Mouse (Mus musculus) liver, postnatal 0 days (tissue): ENCODE results near the gene Fbxl13. TPM values are rescaled to one million over a fixed set of nuclear protein-coding genes. Genes with fewer than 3 reads are reported as not detected.

Source experiments
- ATAC-seq: fragments of 200-750 bp; cut with Nextera tagmentation; 2 replicates; pipeline ENCODE4 v1.8.0; 2017; ENCODE audit warnings: mild to moderate bottlenecking, moderate library complexity
- DNase-seq: peaks from one replicate; pipeline ENCODE4 v3.0.0-alpha.2; 2016
- H3K27ac ChIP-seq: fragments of 300-500 bp; sonication (generic); 2 replicates; pipeline ENCODE4 v1.5.1; 2014; ENCODE audit warnings: antibody characterized with exemption, moderate library complexity, mild to moderate bottlenecking, low read depth
- H3K27me3 ChIP-seq: fragments of 300-500 bp; sonication (generic); 2 replicates; pipeline ENCODE4 v1.6.1; 2014; ENCODE audit warnings: low read length, control low read depth, mixed read lengths; ENCODE audit not compliant: insufficient read depth
- H3K36me3 ChIP-seq: fragments of 300-500 bp; sonication (generic); replicated peaks from 2 replicates; pipeline ENCODE4 v1.6.1; 2014; ENCODE audit warnings: mild to moderate bottlenecking, control low read depth, low read length, moderate library complexity, mixed read lengths; ENCODE audit not compliant: insufficient read depth
- H3K4me1 ChIP-seq: fragments of 300-500 bp; sonication (generic); 2 replicates; pipeline ENCODE4 v1.6.1; 2014; ENCODE audit warnings: antibody characterized with exemption, mild to moderate bottlenecking, control low read depth; ENCODE audit not compliant: insufficient read depth
- H3K4me2 ChIP-seq: fragments of 300-500 bp; sonication (generic); 2 replicates; pipeline ENCODE4 v1.6.1; 2014; ENCODE audit warnings: low read depth, mild to moderate bottlenecking, low read length, moderate library complexity, mixed read lengths
- H3K4me3 ChIP-seq: fragments of 300-500 bp; sonication (generic); 2 replicates; pipeline ENCODE4 v1.5.1; 2014; ENCODE audit warnings: low read depth, low read length
- H3K9ac ChIP-seq: fragments of 300-500 bp; sonication (generic); replicated peaks from 2 replicates; pipeline ENCODE4 v1.6.1; 2014; ENCODE audit warnings: mild to moderate bottlenecking, moderate library complexity
- H3K9me3 ChIP-seq: fragments of 300-500 bp; sonication (generic); 2 replicates; pipeline ENCODE4 v1.6.1; 2016; ENCODE audit warnings: mild to moderate bottlenecking, control low read depth, low read length, mixed read lengths
- CTCF ChIP-seq: sonication (generic); IDR thresholded peaks from 2 replicates; pipeline ENCODE4 v1.5.1; 2016; ENCODE audit warnings: antibody characterized with exemption, low read depth
- EP300 ChIP-seq: IDR thresholded peaks from 2 replicates; pipeline ENCODE4 v1.6.1; 2016; ENCODE audit warnings: antibody characterized with exemption, low read depth, mild to moderate bottlenecking
- WGBS: fragments of 180-500 bp; shearing (Covaris S2); extraction: QIAGEN DNeasy Blood & Tissue Kit; methylation state at CpG from one replicate; pipeline ENCODE4 v1.1.7; 2014; ENCODE audit not compliant: insufficient replicate concordance; 5-methylcytosine and 5-hydroxymethylcytosine counted together
- polyA plus RNA-seq: library from polyadenylated mRNA; unstranded; fragments of >200 nt; fragmentation: Nextera tagmentation; extraction: Ambion mirVana; gene quantifications from 2 replicates; pipeline ENCODE4 v1.2.1, GENCODE M21; 2015

The Fbxl13 gene
- polyA plus RNA-seq, 1 experiment from 2014 or later = 0.09 TPM

GRCm38 (mm10) chr5:21592106-21592505, 53.3 kb downstream of the Fbxl13 start:
- Histone ChIP-seq H3K9me3 (no peaks in the 10 kb centered on the region), H3K36me3 (no peaks in the 10 kb centered on the region), H3K4me2 (no peak overlapping the region), H3K27me3 (no peaks in the 10 kb centered on the region), H3K4me3 (no peak overlapping the region), H3K27ac (no peak overlapping the region), H3K4me1 (no peaks in the 10 kb centered on the region), H3K9ac (no peak overlapping the region)
- DNase-seq (no peak), ATAC-seq (no peak)
- TF ChIP-seq CTCF (no peak), EP300 (no peak)
- WGBS = 82% methylated on average over 2 of the region's 2 CpGs

- no peaks in the 10 kb centered on the region for H3K9me3 ChIP-seq
- TF ChIP-seq EP300 = no peak
- TF ChIP-seq CTCF = no peak
- no peak for ATAC-seq
- no peak overlapping the region for H3K9ac ChIP-seq
- H3K27ac ChIP-seq = no peak overlapping the region
- H3K4me2 ChIP-seq = no peak overlapping the region
- 88% methylated on average over 13 of the region's 13 CpGs for WGBS
- H3K4me3 ChIP-seq = no peak overlapping the region
- no peaks in the 10 kb centered on the region for H3K4me1 ChIP-seq
- H3K36me3 ChIP-seq = no peaks in the 10 kb centered on the region
- no peaks in the 10 kb centered on the region for H3K27me3 ChIP-seq
- DNase-seq = no peak
Measured at GRCm38 (mm10) chr5:21588220-21588619, 57.2 kb downstream of the Fbxl13 start.

GRCm38 (mm10) chr5:21587683-21588082, 57.8 kb downstream of the Fbxl13 start:
- H3K36me3 ChIP-seq = no peaks in the 10 kb centered on the region
- no peak overlapping the region for H3K27ac ChIP-seq
- no peaks in the 10 kb centered on the region for H3K4me1 ChIP-seq
- no peak overlapping the region for H3K4me3 ChIP-seq
- H3K9me3 ChIP-seq = no peaks in the 10 kb centered on the region
- no peak overlapping the region for H3K4me2 ChIP-seq
- TF ChIP-seq CTCF (no peak), EP300 (no peak)
- ATAC-seq (no peak), DNase-seq (no peak)
- no peak overlapping the region for H3K9ac ChIP-seq
- WGBS = 60% methylated on average over 7 of the region's 7 CpGs
- no peaks in the 10 kb centered on the region for H3K27me3 ChIP-seq

- Histone ChIP-seq H3K9ac (no peak overlapping the region), H3K4me2 (no peak overlapping the region), H3K9me3 (no peaks in the 10 kb centered on the region), H3K27me3 (no peaks in the 10 kb centered on the region), H3K4me3 (no peak overlapping the region), H3K36me3 (no peaks in the 10 kb centered on the region), H3K27ac (no peak overlapping the region), H3K4me1 (no peaks in the 10 kb centered on the region)
- TF ChIP-seq EP300 (no peak), CTCF (peak; percentile 81)
- ATAC-seq (no peak), DNase-seq (peak; percentile 58)
- 46% methylated on average over 6 of the region's 6 CpGs for WGBS
Measured at GRCm38 (mm10) chr5:21586763-21587162, 58.7 kb downstream of the Fbxl13 start.

GRCm38 (mm10) chr5:21578136-21578535, 67.3 kb downstream of the Fbxl13 start:
- Histone ChIP-seq H3K4me2 (no peak overlapping the region), H3K4me1 (no peaks in the 10 kb centered on the region), H3K9me3 (no peaks in the 10 kb centered on the region), H3K36me3 (no peaks in the 10 kb centered on the region), H3K4me3 (no peak overlapping the region), H3K9ac (no peak overlapping the region), H3K27ac (no peak overlapping the region), H3K27me3 (no peaks in the 10 kb centered on the region)
- 78% methylated on average over 3 of the region's 3 CpGs for WGBS
- no peak for DNase-seq
- ATAC-seq = no peak
- TF ChIP-seq EP300 (no peak), CTCF (no peak)

GRCm38 (mm10) chr5:21575210-21575550, 70.3 kb downstream of the Fbxl13 start:
- Histone ChIP-seq H3K4me1 (no peaks in the 10 kb centered on the region), H3K9ac (no peak overlapping the region), H3K4me3 (no peak overlapping the region), H3K27me3 (no peaks in the 10 kb centered on the region), H3K9me3 (no peaks in the 10 kb centered on the region), H3K27ac (no peak overlapping the region), H3K36me3 (no peaks in the 10 kb centered on the region), H3K4me2 (peak overlapping the region; percentile 23; the same call in 1 of the 2 replicates)
- WGBS = 76% methylated on average over 13 of the region's 13 CpGs
- TF ChIP-seq CTCF (no peak), EP300 (no peak)
- peak; percentile 32; the same call in 1 of the 2 replicates for ATAC-seq
- no peak for DNase-seq

GRCm38 (mm10) chr5:21574386-21575209, 70.8 kb downstream of the Fbxl13 start:
- 0 out of 2 replicates have a peak overlapping the region, but pooled peaks have one; percentile 52 for H3K27ac ChIP-seq
- TF ChIP-seq EP300 (peak; percentile 58; the same call in 1 of the 2 replicates), CTCF (no peak)
- H3K4me3 ChIP-seq = no peak overlapping the region
- H3K4me2 ChIP-seq = peak overlapping the region; percentile 23; the same call in 1 of the 2 replicates
- no peaks in the 10 kb centered on the region for H3K4me1 ChIP-seq
- peak; percentile 89 for ATAC-seq
- no peaks in the 10 kb centered on the region for H3K27me3 ChIP-seq
- no peaks in the 10 kb centered on the region for H3K9me3 ChIP-seq
- no peak for DNase-seq
- WGBS = 64% methylated on average over 21 of the region's 21 CpGs
- no peak overlapping the region for H3K9ac ChIP-seq
- H3K36me3 ChIP-seq = no peaks in the 10 kb centered on the region
